Mouse (Mus musculus) thymus, adult 2 months (tissue): ENCODE results near the gene Clcn6.

Experiments used
- CTCF ChIP-seq: fragments of 200-500 bp; IDR thresholded peaks from 2 replicates; pipeline ENCODE4 v1.5.1; 2012; ENCODE audit warnings: mild to moderate bottlenecking, control low read depth, low read length, moderate library complexity, borderline replicate concordance; ENCODE audit not compliant: control insufficient read depth, poor library complexity, insufficient read depth; ENCODE audit errors: extremely low read depth
- POLR2A ChIP-seq: fragments of 200-500 bp; IDR thresholded peaks from 2 replicates; pipeline ENCODE4 v1.6.1; 2012; ENCODE audit warnings: mild to moderate bottlenecking, low read length, control low read depth, moderate library complexity; ENCODE audit not compliant: control insufficient read depth, poor library complexity, insufficient read depth; ENCODE audit errors: extremely low read depth

DNA sequence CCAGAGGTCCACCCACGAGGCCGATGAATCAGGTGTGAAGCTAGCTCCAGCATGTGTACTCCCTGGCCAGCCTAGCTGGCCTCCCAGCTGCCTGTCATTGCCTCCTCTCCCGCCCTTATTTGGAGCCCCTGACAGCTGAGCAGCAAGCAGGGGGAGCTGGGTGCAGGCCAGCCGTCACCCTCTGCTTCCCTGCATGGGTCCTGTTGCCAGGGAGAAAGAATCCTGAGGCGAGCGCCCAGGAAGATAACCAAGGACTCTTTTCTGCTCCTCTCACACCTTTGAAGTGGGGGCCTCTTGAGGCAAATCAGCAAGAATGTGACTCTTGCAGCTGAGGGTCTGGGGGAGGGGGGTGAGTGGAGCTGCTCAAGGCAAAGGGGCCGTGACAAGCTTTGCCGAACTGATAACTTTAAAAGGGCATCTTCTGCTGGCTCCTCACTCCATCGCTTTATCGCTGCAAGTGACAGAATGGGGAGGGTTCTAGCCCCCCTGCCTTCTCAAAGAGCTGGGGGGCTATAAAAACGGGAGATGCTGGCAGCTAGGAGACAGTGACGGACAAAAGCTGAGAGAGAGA lies 38.3 kb downstream of the Clcn6 start, which contains the start of gene Nppa:
- TF ChIP-seq CTCF: no peak
- TF ChIP-seq POLR2A: no peak
